Mouse (Mus musculus): ENCODE measurements at regions not wholly inside any gene's neighbourhood (a gene's known extent, or its start where the extent isn't known, plus 50 kb on each side); places are given as distances from the start of the nearest gene placed in this dataset.

- ATAC-seq (ENCODE audit: insufficient number of reproducible peaks, low FRiP score, low TSS enrichment): no peak
Measured at GRCm38 (mm10) chr7:64060582-64060981, 93.1 kb upstream of the Trpm1 start.

GRCm38 (mm10) chr7:64060051-64060450, 93.6 kb upstream of the Trpm1 start:
- no peak for ATAC-seq (ENCODE audit: insufficient number of reproducible peaks, low FRiP score, low TSS enrichment)

GRCm38 (mm10) chr7:64058282-64058872, 95.3 kb upstream of the Trpm1 start:
- no peak for ATAC-seq (ENCODE audit: insufficient number of reproducible peaks, low FRiP score, low TSS enrichment)

- ATAC-seq (ENCODE audit: insufficient number of reproducible peaks, low FRiP score, low TSS enrichment): no peak
Measured at GRCm38 (mm10) chr7:64057873-64058272, 95.8 kb upstream of the Trpm1 start.

GRCm38 (mm10) chr7:64056498-64056897, 97.1 kb upstream of the Trpm1 start:
- ATAC-seq (ENCODE audit: insufficient number of reproducible peaks, low FRiP score, low TSS enrichment): 0 out of 2 replicates have a peak, but pooled peaks have one; percentile 36

- ATAC-seq (ENCODE audit: insufficient number of reproducible peaks, low FRiP score, low TSS enrichment): no peak
Measured at GRCm38 (mm10) chr7:64054996-64055395, 98.6 kb upstream of the Trpm1 start.

- no peak for ATAC-seq (ENCODE audit: insufficient number of reproducible peaks, low FRiP score, low TSS enrichment)
Measured at GRCm38 (mm10) chr7:64053766-64054165, 99.9 kb upstream of the Trpm1 start.

GRCm38 (mm10) chr7:64052400-64052799, 101.2 kb upstream of the Trpm1 start:
- no peak for ATAC-seq (ENCODE audit: insufficient number of reproducible peaks, low FRiP score, low TSS enrichment)

GRCm38 (mm10) chr7:64050826-64051401, 102.7 kb upstream of the Trpm1 start:
- no peak for ATAC-seq (ENCODE audit: insufficient number of reproducible peaks, low FRiP score, low TSS enrichment)

- ATAC-seq (ENCODE audit: insufficient number of reproducible peaks, low FRiP score, low TSS enrichment): no peak
Measured at GRCm38 (mm10) chr7:64050246-64050645, 103.4 kb upstream of the Trpm1 start.

GRCm38 (mm10) chr7:64049183-64049965, 104.3 kb upstream of the Trpm1 start:
- ATAC-seq (ENCODE audit: insufficient number of reproducible peaks, low FRiP score, low TSS enrichment): no peak

GRCm38 (mm10) chr7:64048452-64049182, 105.0 kb upstream of the Trpm1 start:
- peak; percentile 56 for ATAC-seq (ENCODE audit: insufficient number of reproducible peaks, low FRiP score, low TSS enrichment)

- no peak for ATAC-seq (ENCODE audit: insufficient number of reproducible peaks, low FRiP score, low TSS enrichment)
Measured at GRCm38 (mm10) chr7:64047831-64048230, 105.8 kb upstream of the Trpm1 start.

- no peak for ATAC-seq (ENCODE audit: insufficient number of reproducible peaks, low FRiP score, low TSS enrichment)
Measured at GRCm38 (mm10) chr7:64045292-64045691, 106.6 kb upstream of the Klf13 start.

- ATAC-seq (ENCODE audit: insufficient number of reproducible peaks, low FRiP score, low TSS enrichment): no peak
Measured at GRCm38 (mm10) chr7:64042978-64043377, 104.3 kb upstream of the Klf13 start.

GRCm38 (mm10) chr7:64041303-64041702, 102.6 kb upstream of the Klf13 start:
- ATAC-seq (ENCODE audit: insufficient number of reproducible peaks, low FRiP score, low TSS enrichment): no peak

- no peak for ATAC-seq (ENCODE audit: insufficient number of reproducible peaks, low FRiP score, low TSS enrichment)
Measured at GRCm38 (mm10) chr7:64040026-64040737, 101.5 kb upstream of the Klf13 start.

GRCm38 (mm10) chr7:64037701-64038231, 99.1 kb upstream of the Klf13 start:
- ATAC-seq (ENCODE audit: insufficient number of reproducible peaks, low FRiP score, low TSS enrichment): no peak

GRCm38 (mm10) chr7:64036154-64036553, 97.4 kb upstream of the Klf13 start:
- no peak for ATAC-seq (ENCODE audit: insufficient number of reproducible peaks, low FRiP score, low TSS enrichment)

GRCm38 (mm10) chr7:64035025-64035606, 96.4 kb upstream of the Klf13 start:
- ATAC-seq (ENCODE audit: insufficient number of reproducible peaks, low FRiP score, low TSS enrichment): no peak

All from cerebellum, adult (tissue).